Comparison of ENCODE assay signal across 26 mouse cellular contexts in the genomic region with DNA sequence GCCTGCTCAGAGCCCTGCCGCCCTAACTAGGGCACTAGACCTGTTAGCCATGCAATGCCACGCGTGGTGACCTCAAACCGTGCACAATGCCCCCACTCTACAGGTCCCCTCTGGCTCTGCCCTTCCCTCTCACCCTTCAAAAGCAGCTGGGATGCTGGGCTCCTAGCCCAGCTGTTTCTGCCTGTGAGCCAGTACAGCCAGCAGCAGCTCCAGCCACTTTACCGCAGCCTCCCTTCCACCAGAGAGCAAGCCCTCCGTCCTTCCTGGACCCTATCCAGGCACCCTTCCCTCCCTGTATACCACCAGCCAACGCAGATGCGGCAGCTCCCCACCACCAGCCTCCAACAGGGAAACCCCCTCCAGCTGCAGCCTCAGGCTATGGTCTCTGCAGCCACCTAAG. TPM values are rescaled to one million over a fixed set of nuclear protein-coding genes. Genes with fewer than 3 reads are reported as not detected.
DNase-seq lines count a peak whose midpoint lies in the region; TF ChIP-seq lines count a peak whose summit lies in the region.
"Had no signal": no experiment of that assay in that cellular context is flagged by ENCODE, and none has a peak within 500 bp of the region (broad histone marks: within the 10 kb centered on the region; RNA-seq: fewer than 3 reads in every experiment).

No protein-coding gene starts in this region.

- no peak overlapping the region for H3K27ac ChIP-seq in gastrocnemius, adult 2 months
- peak overlapping the region; percentile 73 for H3K27ac ChIP-seq in layer of hippocampus, adult 2 months
- H3K27ac ChIP-seq: embryonic facial prominence, embryonic 12.5 days; forebrain, embryonic 13.5 days; hindbrain, embryonic 14.5 days; intestine, embryonic 15.5 days; liver, embryonic 13.5 days; midbrain, embryonic 15.5 days had no signal

- peak; percentile 31 for DNase-seq in gastrocnemius, adult 2 months
- no peak for DNase-seq in gastrocnemius, postnatal 36 days
- DNase-seq in layer of hippocampus, adult 2 months (ENCODE audit: low spot score in 2 of 2) = no peak
- no peak for DNase-seq in layer of hippocampus, postnatal 10 days (ENCODE audit: low spot score in 2 of 2)
- peak; percentile 74 to 76 for DNase-seq in right cerebral cortex, postnatal 10 days (ENCODE audit: low spot score in 2 of 2)
- DNase-seq in right cerebral cortex, postnatal 4 days = no peak
- no peak for DNase-seq in natural killer cell, adult 2 months (ENCODE audit: low spot score in 2 of 2)
- DNase-seq: adrenal gland, adult 2 months; cerebellum, adult 11-12 months; cerebellum, postnatal 10 days; heart, adult 18-20 months; heart, postnatal 10 days; kidney, adult 8-10 months; kidney, postnatal 14 days; layer of hippocampus, postnatal 36 days; liver, embryonic 13.5 days; lung, adult 2 months; retina, postnatal 1 day; thymus, postnatal 14 days had no signal

- no peak for TF ChIP-seq CTCF in gastrocnemius, adult 2 months (IDR thresholded peaks at IDR 0.05)
- no peak for TF ChIP-seq CTCF in layer of hippocampus, adult 2 months (conservative IDR thresholded peaks at IDR 0.05)

- H3K4me3 ChIP-seq in gastrocnemius, adult 2 months = no peak overlapping the region
- H3K4me3 ChIP-seq in layer of hippocampus, adult 2 months = no peak overlapping the region
- H3K4me3 ChIP-seq: embryonic facial prominence, embryonic 12.5 days; erythroblast, embryonic 14.5 days; forebrain, embryonic 13.5 days; heart, embryonic 12.5 days; intestine, embryonic 15.5 days; liver, embryonic 13.5 days; midbrain, embryonic 15.5 days had no signal

- intact Hi-C loops in gastrocnemius, adult 2 months (cut with DNase I) = no loop called here
- intact Hi-C loops in gastrocnemius, postnatal 36 days (cut with DNase I) = no loop called here

RNA-seq across cellular contexts. Expression of gene Elfn2, which starts 26.1 kb away (rescaled TPM):
- total RNA-seq in gastrocnemius, adult 2 months (2021) = under 1 TPM in 1 of 2 experiments, not detected in 1; 0.03 TPM
- total RNA-seq in gastrocnemius, postnatal 36 days (2021) = under 1 TPM; 0.02 to 0.08 TPM
- 100 to 1,000 TPM; 202 to 204 TPM for total RNA-seq in layer of hippocampus, adult 2 months (2021)
- 100 to 1,000 TPM; 127 to 138 TPM for total RNA-seq in layer of hippocampus, postnatal 10 days (2021)

Comparison
In these comparisons a context has a peak if more than half of its experiments do, and no peak if none do; other contexts are left out.
1. DNase-seq: peak in gastrocnemius, adult 2 months (single experiment) and right cerebral cortex, postnatal 10 days (2 of 2); none in gastrocnemius, postnatal 36 days (0 of 2), layer of hippocampus, adult 2 months (0 of 2), layer of hippocampus, postnatal 10 days (0 of 2), right cerebral cortex, postnatal 4 days (single experiment) and natural killer cell, adult 2 months (0 of 2).
2. RNA of gene Elfn2, which starts 26.1 kb away (total RNA-seq): 202 to 204 TPM in layer of hippocampus, adult 2 months and 127 to 138 TPM in layer of hippocampus, postnatal 10 days; 0.02 to 0.08 TPM in gastrocnemius, postnatal 36 days and 0.03 TPM in gastrocnemius, adult 2 months; every median in the first group is over 100 times any median in the second.